Mouse (Mus musculus) heart, adult 2 months (tissue): ENCODE measurements around the gene Tmed2.
A peak's percentile ranks its signal among the peaks of the same experiment; 100 is the strongest.
"Not testable (repeated sequence)": the region's sequence is repeated elsewhere in the genome, so short reads cannot be mapped to it uniquely, and the experiment has no call there.

Experiments used
- CTCF ChIP-seq: fragments of 200-600 bp; IDR thresholded peaks from 2 replicates; pipeline ENCODE4 v1.8.1; 2022; ENCODE audit warnings: antibody characterized with exemption, mild to moderate bottlenecking, moderate library complexity
- EP300 ChIP-seq: fragments of 200-500 bp; IDR thresholded peaks from 2 replicates; pipeline ENCODE4 v1.6.1; 2011; ENCODE audit warnings: low read depth, low read length, control low read depth; ENCODE audit not compliant: insufficient read depth
- POLR2A ChIP-seq: fragments of 200-500 bp; IDR thresholded peaks from 2 replicates; pipeline ENCODE4 v1.6.1; 2011; ENCODE audit warnings: mild to moderate bottlenecking, low read depth, low read length, control low read depth; ENCODE audit not compliant: insufficient read depth

- peak; percentile 39 for TF ChIP-seq CTCF
- not testable (repeated sequence) for TF ChIP-seq EP300, POLR2A
These were observed 11.0 kb downstream of the Tmed2 start for GRCm38 (mm10) chr5:124551349-124552093.
